Mouse (Mus musculus) cerebellum, adult 8-10 months (tissue): ENCODE measurements at regions not wholly inside any gene's neighbourhood (a gene's known extent, or its start where the extent isn't known, plus 50 kb on each side); places are given as distances from the start of the nearest gene placed in this dataset.
"Not testable (repeated sequence)": the region's sequence is repeated elsewhere in the genome, so short reads cannot be mapped to it uniquely, and the experiment has no call there.

Source experiments
- DNase-seq: peaks from one replicate; pipeline ENCODE4 v3.0.0; 2022

GRCm38 (mm10) chr7:111840826-111841225 lies 61.0 kb upstream of the Galnt18 start:
- DNase-seq = no peak

- DNase-seq = no peak
These were observed 58.4 kb upstream of the Galnt18 start for GRCm38 (mm10) chr7:111838162-111838561.

GRCm38 (mm10) chr7:111834356-111834755 lies 54.6 kb upstream of the Galnt18 start:
- DNase-seq = not testable (repeated sequence)

GRCm38 (mm10) chr7:111829931-111830330 lies 50.2 kb upstream of the Galnt18 start:
- no peak for DNase-seq
